Mouse (Mus musculus): ENCODE data around the gene Fcer2a. TPM values are rescaled to one million over a fixed set of nuclear protein-coding genes. Genes with fewer than 3 reads are reported as not detected.

The Fcer2a gene
- total RNA-seq, 2 experiments from 2014 or later = not detected

DNA sequence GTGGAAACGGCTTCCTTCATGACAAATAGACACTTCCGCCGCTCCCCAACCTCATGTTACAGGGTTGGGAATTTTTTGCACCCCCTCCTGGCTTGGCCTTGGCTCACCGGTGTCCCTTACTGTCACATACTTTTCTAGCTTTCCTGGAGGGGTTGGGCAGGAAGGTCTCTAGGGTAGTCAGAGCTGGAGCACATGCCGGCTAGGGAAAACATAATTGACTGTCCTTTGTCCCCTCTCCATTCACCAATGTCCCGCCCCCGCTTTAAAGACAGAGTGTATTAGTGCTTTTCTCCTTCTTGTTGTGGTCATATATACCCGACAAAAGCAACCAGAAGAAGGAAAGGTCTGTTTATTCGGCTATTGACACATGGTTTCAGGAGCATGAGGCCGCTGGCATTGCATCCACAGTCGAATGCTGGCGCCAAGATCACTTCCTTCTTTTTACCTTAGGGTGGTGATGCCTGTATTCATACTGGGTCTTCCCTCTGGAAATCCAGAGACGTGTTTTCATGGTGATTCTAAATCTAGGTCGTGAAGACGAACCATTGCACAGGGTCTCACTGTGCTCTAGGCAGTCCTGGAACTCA lies 16.9 kb downstream of the Fcer2a start:
- no peak for DNase-seq
- intact Hi-C loops (cut with DNase I) = loop anchor here (5.0 to 10.0 kb wide), 3 partner anchors 50 to 212 kb away; partner anchors contain the start of genes C330021F23Rik, Pcp2 and Pex11g

- intact Hi-C loops (cut with DNase I) = loop anchor here (5.0 to 10.0 kb wide), 3 partner anchors 49 to 212 kb away; partner anchors contain the start of genes C330021F23Rik, Pcp2 and Pex11g
- DNase-seq = peak; percentile 94
These were observed 17.6 kb downstream of the Fcer2a start, which contains the start of gene Trappc5 for GRCm38 (mm10) chr8:3676131-3676992. TSS of gene Trappc5 (plus strand) at chr8:3676299.

- intact Hi-C loops (cut with DNase I) = loop anchor here (5.0 to 10.0 kb wide), 3 partner anchors 47 to 210 kb away; partner anchors contain the start of genes C330021F23Rik, Pcp2 and Pex11g
- no peak for DNase-seq
These were observed 19.3 kb downstream of the Fcer2a start for GRCm38 (mm10) chr8:3674671-3675070.

DNA sequence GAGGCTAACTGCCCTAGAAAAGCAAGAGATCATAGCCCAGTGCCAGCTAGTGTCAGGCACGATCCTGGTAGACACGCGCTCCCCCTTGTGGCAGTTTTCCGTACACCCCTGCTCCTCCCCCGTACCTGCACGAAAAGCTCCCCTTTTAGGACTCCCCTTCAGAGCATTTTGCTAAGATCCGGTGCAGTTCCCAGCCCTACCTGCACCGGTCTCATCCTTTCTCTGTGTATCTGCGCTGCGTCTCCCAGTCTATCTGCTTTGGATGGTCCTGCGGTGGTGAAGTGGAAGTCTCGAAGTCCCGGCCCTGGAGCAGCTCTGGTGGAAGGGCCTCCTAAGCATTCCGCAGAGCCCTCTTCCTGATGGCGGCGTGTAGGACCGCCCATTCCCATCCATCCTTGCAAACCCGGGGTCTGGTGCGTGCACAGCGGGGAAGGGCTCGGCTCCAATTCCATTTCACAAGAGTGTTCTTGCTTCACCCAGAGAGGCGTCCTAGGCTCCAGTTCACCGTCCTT lies 21.9 kb downstream of the Fcer2a start, which contains the start of gene Fcor:
Gene Fcor, minus strand, starts transcription at position 383 of the 512 bp plus-strand sequence.
- peak; percentile 88 for DNase-seq

DNA sequence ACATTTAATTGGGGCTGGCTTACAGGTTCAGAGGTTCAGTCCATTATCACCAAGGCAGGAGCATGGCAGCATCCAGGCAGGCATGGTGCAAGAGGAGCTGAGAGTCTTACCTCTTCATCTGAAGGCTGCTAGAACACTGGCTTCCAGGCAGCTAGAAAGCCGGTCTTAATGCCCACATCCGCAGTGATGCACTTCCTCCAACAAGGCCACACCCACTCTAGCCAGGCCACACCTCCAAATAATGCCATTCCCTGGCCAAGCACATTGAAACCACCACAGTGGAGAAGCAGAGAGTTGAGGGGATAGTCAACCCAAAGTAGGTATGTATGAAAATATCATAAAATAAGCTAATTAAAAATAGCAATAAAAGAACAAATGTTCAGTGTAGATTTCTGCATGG lies 23.6 kb downstream of the Fcer2a start:
- no peak for DNase-seq
- intact Hi-C loops (cut with DNase I) = loop anchor here (10.0 kb wide), 2 partner anchors 106 to 206 kb away; partner anchors contain the start of genes C330021F23Rik and Pex11g

More for the DNA sequence above, 21.9 kb downstream of the Fcer2a start, which contains the start of gene Fcor:
- intact Hi-C loops (cut with DNase I) = loop anchor here (10.0 kb wide), 2 partner anchors 107 to 207 kb away; partner anchors contain the start of genes C330021F23Rik and Pex11g

DNA sequence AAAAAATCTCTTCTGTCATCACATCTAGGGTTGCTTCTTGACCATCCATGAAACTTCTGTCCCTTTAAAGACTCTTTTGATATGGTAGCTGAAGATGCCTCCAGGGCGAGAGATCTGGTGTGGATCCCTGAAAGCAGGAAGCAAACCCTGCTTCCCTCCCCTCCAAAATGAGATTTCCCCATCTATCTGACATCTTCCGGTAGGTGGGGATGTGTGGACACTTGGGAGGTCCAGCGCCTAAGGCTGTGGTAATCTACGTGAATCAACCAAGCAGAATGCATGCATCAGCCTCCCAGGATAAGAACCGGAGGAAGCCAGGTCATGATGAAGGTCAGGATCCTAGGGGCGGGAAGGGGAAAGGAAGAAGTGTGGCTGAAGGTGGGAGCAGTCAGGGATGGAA lies 28.5 kb downstream of the Fcer2a start, which contains the start of gene Mcemp1:
Gene Mcemp1, plus strand, starts transcription at position 248 of the 400 bp plus-strand sequence.
- DNase-seq = no peak
- intact Hi-C loops (cut with DNase I) = no loop called here

DNA sequence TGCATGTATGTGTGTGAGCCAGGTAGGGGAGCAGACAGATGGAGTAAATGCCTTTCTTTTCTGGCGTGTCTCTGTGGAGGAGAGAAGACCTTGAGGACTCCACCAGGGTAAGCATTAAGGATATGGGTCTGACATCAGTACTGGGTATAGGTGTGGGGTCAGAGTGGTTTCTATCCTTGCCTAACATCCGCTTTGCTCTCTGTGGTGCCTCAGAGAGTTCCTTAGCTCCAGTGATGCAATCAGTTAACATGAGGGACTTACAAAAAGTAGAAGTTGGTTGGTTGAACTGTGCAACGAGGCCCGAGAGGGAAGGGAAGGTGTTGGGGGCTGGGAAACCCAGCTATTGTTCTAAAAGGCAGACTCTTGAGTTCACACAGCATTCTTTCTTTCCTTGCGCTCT lies 29.6 kb downstream of the Fcer2a start:
- no peak for DNase-seq
- intact Hi-C loops (cut with DNase I) = no loop called here

- no peak for DNase-seq
- intact Hi-C loops (cut with DNase I) = no loop called here
These were observed 33.1 kb downstream of the Fcer2a start for GRCm38 (mm10) chr8:3660889-3661288.

- intact Hi-C loops (cut with DNase I) = no loop called here
- DNase-seq = peak; percentile 25
These were observed 37.1 kb downstream of the Fcer2a start for GRCm38 (mm10) chr8:3656725-3657381.

DNA sequence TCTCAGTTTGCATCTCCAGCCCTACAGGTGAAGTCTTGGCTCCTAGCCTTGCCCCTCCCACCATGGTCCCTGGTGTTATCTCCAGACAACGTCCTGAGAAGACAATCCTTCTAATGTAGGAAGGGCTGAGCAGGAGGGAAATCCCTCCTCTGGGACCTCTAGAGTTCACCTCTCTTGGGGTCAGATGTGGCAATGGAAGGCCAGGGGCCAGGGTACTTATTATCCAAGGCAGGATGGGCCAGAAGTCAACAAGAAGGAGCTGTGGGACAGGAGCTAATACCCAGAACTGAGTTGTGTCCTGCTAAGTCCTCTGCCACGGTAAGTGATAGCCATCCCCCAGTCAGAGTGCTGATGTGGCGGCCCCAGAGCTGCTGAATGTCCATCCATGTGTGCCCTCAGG lies 38.4 kb downstream of the Fcer2a start, which contains the start of gene Retn:
Gene Retn, plus strand, starts transcription at position 245 of the 400 bp plus-strand sequence.
- intact Hi-C loops (cut with DNase I) = no loop called here
- DNase-seq = no peak

- DNase-seq = no peak
- intact Hi-C loops (cut with DNase I) = no loop called here
These were observed 39.1 kb downstream of the Fcer2a start for GRCm38 (mm10) chr8:3654726-3655508.

DNA sequence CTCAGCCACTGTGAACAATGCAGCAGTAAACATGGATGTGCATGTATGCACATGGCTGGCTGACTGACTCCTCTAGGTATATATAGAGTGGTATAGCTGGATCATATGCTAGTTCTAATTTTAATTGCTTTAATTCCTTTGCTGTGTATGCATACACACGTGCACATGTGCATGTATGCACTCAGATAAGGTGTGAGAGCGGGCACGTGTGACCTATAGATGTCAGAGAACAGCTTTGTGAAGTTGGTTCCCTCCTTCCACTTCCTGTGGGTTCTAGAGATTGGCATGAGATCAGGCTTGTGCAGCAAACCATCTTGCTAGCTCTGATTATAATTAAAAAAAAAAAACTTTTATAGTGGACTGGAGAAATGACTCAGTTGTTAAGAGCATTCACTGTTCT lies 41.1 kb downstream of the Fcer2a start:
- no peak for DNase-seq
- intact Hi-C loops (cut with DNase I) = no loop called here

DNA sequence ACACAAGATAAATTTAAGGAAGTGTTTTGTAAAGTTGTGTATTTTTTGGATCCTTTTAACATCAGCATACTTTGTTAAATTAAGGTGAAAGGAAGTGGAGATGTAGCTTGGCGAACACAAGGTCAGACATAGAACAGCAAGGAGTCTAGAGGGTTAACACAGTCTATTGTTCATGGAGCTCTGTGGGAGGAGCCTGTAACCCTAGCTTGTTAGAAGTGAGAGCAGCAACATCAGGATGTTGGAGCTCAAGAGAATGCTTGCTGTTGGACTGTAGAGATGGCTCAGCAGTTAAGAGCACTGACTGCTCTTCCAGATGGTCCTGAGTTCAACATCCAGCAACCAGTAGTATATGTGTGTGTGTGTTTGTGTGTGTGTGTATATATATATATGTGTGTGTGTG lies 45.0 kb downstream of the Fcer2a start:
- no peak for DNase-seq
- intact Hi-C loops (cut with DNase I) = no loop called here

GRCm38 (mm10) chr8:3648268-3648667 lies 45.7 kb downstream of the Fcer2a start:
- intact Hi-C loops (cut with DNase I) = no loop called here
- DNase-seq = no peak

DNA sequence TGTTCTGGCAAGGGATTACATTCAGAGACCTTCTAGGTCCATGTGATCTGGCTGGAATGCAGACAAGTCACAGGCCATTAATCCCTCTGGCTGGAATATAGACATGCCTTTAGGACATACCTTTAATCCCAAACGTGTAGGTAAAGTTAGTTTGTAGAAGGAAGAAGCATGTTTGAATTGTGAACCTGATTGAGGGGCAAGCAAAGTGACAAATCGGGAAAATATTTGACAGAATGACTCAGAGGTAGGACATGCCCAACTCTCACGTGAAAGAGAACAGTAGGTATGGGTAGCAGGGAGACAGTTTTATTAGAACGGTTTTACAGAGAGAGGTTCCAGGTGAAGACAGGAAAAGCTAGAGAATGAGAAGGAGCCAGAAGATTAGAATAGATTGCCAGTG lies 46.4 kb downstream of the Fcer2a start:
- no peak for DNase-seq
- intact Hi-C loops (cut with DNase I) = no loop called here

DNA sequence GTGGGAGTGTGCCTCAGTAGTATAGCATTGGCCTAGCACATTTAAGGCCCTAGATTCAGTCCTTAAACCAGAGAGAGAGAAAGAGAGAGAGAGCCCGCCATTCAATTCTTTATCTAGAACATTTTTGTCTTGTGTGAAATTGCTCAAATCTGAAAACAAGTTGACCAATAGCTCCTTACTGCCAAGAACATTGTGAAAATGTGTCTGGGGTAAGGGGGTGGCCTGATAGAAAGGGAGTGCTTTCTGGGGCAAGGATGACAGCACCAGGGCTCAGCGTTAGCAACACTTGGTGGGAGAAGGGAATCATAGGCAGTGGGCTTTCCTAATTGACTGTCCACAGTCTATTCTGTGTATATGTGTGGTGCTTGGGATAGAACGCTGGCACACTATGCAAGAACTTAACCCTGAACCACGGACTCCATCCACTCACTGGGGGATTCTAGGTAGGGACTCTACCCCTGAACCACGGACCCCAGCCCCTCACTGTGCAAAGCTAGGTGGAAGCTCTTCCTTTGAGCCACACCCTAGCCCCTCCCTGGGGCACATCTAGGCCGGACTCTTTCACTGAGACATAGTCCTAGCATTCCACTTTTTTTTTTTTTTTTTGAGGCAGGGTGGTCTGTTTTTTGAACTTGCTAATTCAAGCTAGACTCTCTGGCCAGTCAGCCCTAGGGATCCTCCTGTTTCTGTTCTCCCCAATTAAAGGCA lies 47.0 kb downstream of the Fcer2a start:
- no peak for DNase-seq
- intact Hi-C loops (cut with DNase I) = no loop called here

DNA sequence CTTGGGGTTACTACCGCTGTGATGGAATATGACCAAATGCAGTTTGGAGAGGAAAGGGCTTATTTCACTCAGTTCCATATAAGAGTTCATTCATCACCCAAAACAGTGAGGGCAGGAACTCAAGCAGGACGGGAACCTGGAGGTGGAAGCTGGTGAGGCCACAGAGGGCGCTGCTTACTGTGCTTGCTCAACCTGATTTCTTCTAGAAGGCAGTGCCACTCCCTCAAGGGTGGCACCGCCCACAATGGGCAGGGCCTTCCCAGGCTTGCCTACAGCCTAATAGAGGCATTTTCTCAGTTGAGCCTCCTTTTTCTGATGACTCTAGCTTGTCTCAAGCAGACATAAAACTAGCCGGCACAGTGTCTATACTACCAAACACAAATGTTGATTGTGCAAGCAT lies 48.2 kb downstream of the Fcer2a start:
- intact Hi-C loops (cut with DNase I) = no loop called here
- DNase-seq = peak; percentile 20

Data from left cerebral cortex, postnatal 4 days (tissue).